Mouse (Mus musculus): ENCODE data around the gene Sirt7. TPM values are rescaled to one million over a fixed set of nuclear protein-coding genes. Genes with fewer than 3 reads are reported as not detected.

Gene Sirt7
- polyA plus RNA-seq, 1 experiment, result 84.1 TPM

- TF ChIP-seq CTCF (IDR thresholded peaks at IDR 0.05; ENCODE audit: insufficient read depth, low read length), result no peak
- under 1% methylated on average over 35 of the region's 44 CpGs for WGBS
- peak; percentile 58 for DNase-seq
- Histone ChIP-seq H3K4me3 (replicated peaks; ENCODE audit: extremely low read depth, low read depth, low read length) (peak overlapping the region; percentile 97), H3K4me1 (ENCODE audit: control insufficient read depth, insufficient read depth, low read length) (peaks cover 17% of the 10 kb centered on the region)
Observed at GRCm38 (mm10) chr11:120580871-120581331, 44.1 kb downstream of the Sirt7 start.

DNA sequence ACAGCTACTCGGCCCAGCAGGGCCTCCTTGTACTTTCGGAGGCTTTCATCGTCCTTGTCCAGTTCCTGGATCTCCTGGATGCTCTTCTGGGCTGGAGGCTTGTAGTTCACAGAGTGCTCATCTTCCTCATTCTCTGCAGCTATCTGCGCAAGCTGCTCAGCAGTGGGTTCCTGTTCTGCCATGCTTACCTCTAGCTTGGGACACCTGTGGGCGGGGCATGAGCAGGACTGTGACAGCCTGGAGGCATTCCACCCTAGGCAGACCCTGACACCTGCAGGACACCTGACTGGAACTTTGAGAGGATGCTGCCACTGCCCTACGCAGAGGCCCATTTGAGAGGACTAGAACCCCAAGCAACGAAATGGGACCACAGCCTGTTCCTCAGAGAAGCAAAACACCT, 44.9 kb downstream of the Sirt7 start:
- DNase-seq, result peak; percentile 45
- H3K4me1 ChIP-seq (ENCODE audit: control insufficient read depth, insufficient read depth, low read length), result peaks cover 17% of the 10 kb centered on the region
- 32% methylated on average over 7 of the region's 7 CpGs for WGBS
- TF ChIP-seq CTCF (IDR thresholded peaks at IDR 0.05; ENCODE audit: insufficient read depth, low read length), result no peak
- TF ChIP-seq POLR2A (IDR thresholded peaks at IDR 0.05; ENCODE audit: borderline replicate concordance, extremely low read depth, low read depth, low read length), result no peak
- peak overlapping the region; percentile 97 for H3K4me3 ChIP-seq (replicated peaks; ENCODE audit: extremely low read depth, low read depth, low read length)

DNA sequence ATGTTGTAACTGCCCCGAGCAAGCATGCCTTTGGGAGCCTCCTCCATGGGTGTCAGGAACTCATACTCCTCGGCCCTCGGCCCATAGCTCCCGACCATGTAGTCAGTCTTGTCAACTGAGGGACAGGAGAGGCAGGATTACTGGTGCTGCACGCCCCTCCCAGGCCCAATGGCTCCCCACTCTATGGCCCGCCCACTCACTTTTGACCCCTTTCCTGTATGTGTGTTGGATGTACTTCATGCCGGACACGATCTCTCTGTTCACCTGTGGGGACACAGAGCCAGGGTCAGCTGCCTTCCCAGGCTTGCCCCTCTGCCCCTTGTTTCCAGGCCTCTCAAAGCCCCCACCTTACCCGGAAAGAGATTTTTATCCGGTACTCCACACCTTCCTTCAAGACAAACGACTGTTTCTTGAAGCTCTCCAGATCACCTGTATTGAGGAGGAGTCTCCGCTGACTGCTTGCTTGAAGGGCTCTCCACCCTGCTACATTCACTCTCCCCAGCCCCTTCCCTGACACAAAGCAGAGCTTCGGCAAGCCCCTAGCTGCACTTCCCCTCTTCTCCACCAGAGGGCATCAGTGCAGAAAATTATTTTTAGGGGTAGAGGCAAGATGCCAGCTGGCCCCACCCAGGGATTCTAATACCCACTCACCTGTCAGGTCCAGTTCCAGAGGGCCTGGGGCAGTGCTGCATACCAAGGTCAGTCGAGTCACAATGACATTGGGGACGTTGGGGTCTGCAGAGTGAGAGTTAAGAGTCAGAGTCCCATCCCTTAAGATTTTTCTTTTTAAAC, 45.5 kb downstream of the Sirt7 start:
- peak; percentile 78 for DNase-seq
- WGBS, result 44% methylated on average over 15 of the region's 15 CpGs
- no peak for TF ChIP-seq POLR2A (IDR thresholded peaks at IDR 0.05; ENCODE audit: borderline replicate concordance, extremely low read depth, low read depth, low read length)
- TF ChIP-seq CTCF (IDR thresholded peaks at IDR 0.05; ENCODE audit: insufficient read depth, low read length), result peak; percentile 75
- peak overlapping the region; percentile 36 for H3K4me3 ChIP-seq (replicated peaks; ENCODE audit: extremely low read depth, low read depth, low read length)
- peaks cover 17% of the 10 kb centered on the region for H3K4me1 ChIP-seq (ENCODE audit: control insufficient read depth, insufficient read depth, low read length)

- Histone ChIP-seq H3K4me1 (ENCODE audit: control insufficient read depth, insufficient read depth, low read length) (peaks cover 20% of the 10 kb centered on the region), H3K4me3 (replicated peaks; ENCODE audit: extremely low read depth, low read depth, low read length) (no peak overlapping the region)
- no peak for TF ChIP-seq CTCF (IDR thresholded peaks at IDR 0.05; ENCODE audit: insufficient read depth, low read length)
- TF ChIP-seq POLR2A (IDR thresholded peaks at IDR 0.05; ENCODE audit: borderline replicate concordance, extremely low read depth, low read depth, low read length), result 0 out of 2 replicates have a peak, but pooled peaks have one; percentile 6
- DNase-seq, result no peak
- 80% methylated on average over 11 of the region's 11 CpGs for WGBS
Observed at GRCm38 (mm10) chr11:120578694-120579243, 46.3 kb downstream of the Sirt7 start.

DNA sequence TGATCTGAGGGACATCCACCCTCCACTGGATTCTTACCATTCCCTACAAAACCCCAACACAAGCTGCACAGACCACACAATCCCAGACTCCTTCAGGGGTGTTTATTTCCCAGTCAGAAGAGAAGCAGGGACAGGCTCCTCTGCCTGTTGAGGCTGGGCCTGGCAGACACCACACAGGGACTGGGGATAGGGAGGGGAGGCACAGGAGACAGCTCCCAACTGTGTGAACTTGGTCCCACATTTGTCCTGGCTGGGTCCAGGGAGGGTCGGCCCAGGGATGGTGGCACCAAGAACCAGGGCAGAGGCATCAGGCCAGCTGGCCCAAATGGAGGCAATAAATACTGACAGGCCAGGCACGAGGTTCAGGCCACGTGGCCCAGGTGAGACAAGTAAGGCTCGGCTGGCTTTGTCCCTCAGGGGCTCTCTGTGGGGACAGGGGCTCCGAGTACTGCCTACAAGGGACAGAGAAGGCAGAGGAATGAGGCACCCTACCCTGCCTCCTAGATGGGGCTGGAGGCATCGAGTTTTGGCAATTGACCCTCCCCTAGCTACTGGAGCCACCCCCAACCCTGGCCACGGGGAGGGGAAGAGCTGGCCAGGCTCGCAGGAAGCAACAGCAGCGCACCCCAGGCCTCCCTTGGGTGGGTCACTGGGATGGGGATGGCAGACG, 46.9 kb downstream of the Sirt7 start:
- Histone ChIP-seq H3K4me1 (ENCODE audit: control insufficient read depth, insufficient read depth, low read length) (peaks cover 20% of the 10 kb centered on the region), H3K4me3 (replicated peaks; ENCODE audit: extremely low read depth, low read depth, low read length) (no peak overlapping the region)
- TF ChIP-seq POLR2A (IDR thresholded peaks at IDR 0.05; ENCODE audit: borderline replicate concordance, extremely low read depth, low read depth, low read length) (no peak), CTCF (IDR thresholded peaks at IDR 0.05; ENCODE audit: insufficient read depth, low read length) (no peak)
- DNase-seq, result no peak
- WGBS, result 76% methylated on average over 10 of the region's 10 CpGs

- no peak for DNase-seq
- WGBS, result 79% methylated on average over 7 of the region's 7 CpGs
- peaks cover 20% of the 10 kb centered on the region for H3K4me1 ChIP-seq (ENCODE audit: control insufficient read depth, insufficient read depth, low read length)
- TF ChIP-seq POLR2A (IDR thresholded peaks at IDR 0.05; ENCODE audit: borderline replicate concordance, extremely low read depth, low read depth, low read length) (no peak), CTCF (IDR thresholded peaks at IDR 0.05; ENCODE audit: insufficient read depth, low read length) (no peak)
- no peak overlapping the region for H3K4me3 ChIP-seq (replicated peaks; ENCODE audit: extremely low read depth, low read depth, low read length)
Observed at GRCm38 (mm10) chr11:120577211-120578023, 47.6 kb downstream of the Sirt7 start.

DNA sequence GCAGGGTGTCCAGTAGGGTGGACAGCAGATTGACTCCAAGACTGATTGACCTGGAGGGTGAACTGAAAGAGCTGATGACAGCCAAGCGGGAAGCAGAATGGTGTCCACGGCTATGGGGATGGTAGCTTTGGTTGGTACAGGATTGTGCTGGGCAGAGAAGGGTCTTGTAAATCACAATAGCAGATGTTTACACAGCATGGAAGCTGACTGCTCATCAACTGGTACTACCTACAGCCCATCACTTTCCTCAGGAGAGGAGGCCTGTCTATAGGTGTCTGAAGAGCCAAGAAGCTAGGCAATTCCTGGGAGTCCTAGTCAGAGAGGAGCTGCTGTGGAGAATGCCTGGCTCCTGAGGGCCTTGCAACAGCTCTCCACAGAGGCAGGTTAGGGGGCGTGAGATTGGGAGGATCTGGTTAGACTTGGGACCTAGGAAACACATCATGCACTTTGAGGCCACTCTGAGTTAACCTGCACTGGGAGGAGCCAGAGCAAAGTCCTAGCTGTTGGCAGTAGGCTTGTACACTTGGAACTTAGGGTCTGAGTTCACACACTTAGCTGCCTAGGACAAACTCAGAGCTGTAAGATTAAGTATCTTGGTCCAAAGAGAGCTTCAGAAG, 48.6 kb downstream of the Sirt7 start:
- WGBS, result 81% methylated on average over 3 of the region's 3 CpGs
- TF ChIP-seq POLR2A (IDR thresholded peaks at IDR 0.05; ENCODE audit: borderline replicate concordance, extremely low read depth, low read depth, low read length), result 0 out of 2 replicates have a peak, but pooled peaks have one; percentile 5
- no peak for TF ChIP-seq CTCF (IDR thresholded peaks at IDR 0.05; ENCODE audit: insufficient read depth, low read length)
- Histone ChIP-seq H3K4me1 (ENCODE audit: control insufficient read depth, insufficient read depth, low read length) (peaks cover 23% of the 10 kb centered on the region), H3K4me3 (replicated peaks; ENCODE audit: extremely low read depth, low read depth, low read length) (no peak overlapping the region)
- DNase-seq, result no peak

- peaks cover 26% of the 10 kb centered on the region for H3K4me1 ChIP-seq (ENCODE audit: control insufficient read depth, insufficient read depth, low read length)
- no peak overlapping the region for H3K4me3 ChIP-seq (replicated peaks; ENCODE audit: extremely low read depth, low read depth, low read length)
- TF ChIP-seq POLR2A (IDR thresholded peaks at IDR 0.05; ENCODE audit: borderline replicate concordance, extremely low read depth, low read depth, low read length) (no peak), CTCF (IDR thresholded peaks at IDR 0.05; ENCODE audit: insufficient read depth, low read length) (no peak)
- DNase-seq, result no peak
Observed at GRCm38 (mm10) chr11:120575940-120576339, 49.1 kb downstream of the Sirt7 start.

GRCm38 (mm10) chr11:120575046-120575445, 50.0 kb downstream of the Sirt7 start:
- DNase-seq, result no peak
- TF ChIP-seq CTCF (IDR thresholded peaks at IDR 0.05; ENCODE audit: insufficient read depth, low read length) (no peak), POLR2A (IDR thresholded peaks at IDR 0.05; ENCODE audit: borderline replicate concordance, extremely low read depth, low read depth, low read length) (no peak)
- Histone ChIP-seq H3K4me1 (ENCODE audit: control insufficient read depth, insufficient read depth, low read length) (peaks cover 23% of the 10 kb centered on the region), H3K4me3 (replicated peaks; ENCODE audit: extremely low read depth, low read depth, low read length) (no peak overlapping the region)
- 69% methylated on average over 2 of the region's 2 CpGs for WGBS

Measured in lung, adult 2 months (tissue).